Mouse (Mus musculus): Measurements from ENCODE around the gene Scn3b.
A peak's percentile ranks its signal among the peaks of the same experiment; 100 is the strongest.

Scn3b gene

GRCm38 (mm10) chr9:40318771-40319170, 49.8 kb downstream of the Scn3b start:
- DNase-seq = no peak

- no peak for DNase-seq
These were observed 51.4 kb downstream of the Scn3b start for GRCm38 (mm10) chr9:40320405-40320804.

GRCm38 (mm10) chr9:40320879-40321667, 52.1 kb downstream of the Scn3b start:
- DNase-seq = peak; percentile 82

- DNase-seq = no peak
These were observed 52.6 kb downstream of the Scn3b start for GRCm38 (mm10) chr9:40321668-40322003.

- no peak for DNase-seq
These were observed 53.4 kb downstream of the Scn3b start for GRCm38 (mm10) chr9:40322372-40322771.

- DNase-seq = peak; percentile 49
These were observed 54.2 kb downstream of the Scn3b start for GRCm38 (mm10) chr9:40323171-40323570.

GRCm38 (mm10) chr9:40323773-40324172, 54.8 kb downstream of the Scn3b start:
- DNase-seq = no peak

- DNase-seq = no peak
These were observed 55.3 kb downstream of the Scn3b start for GRCm38 (mm10) chr9:40324232-40324792.

GRCm38 (mm10) chr9:40324826-40325225, 55.8 kb downstream of the Scn3b start:
- DNase-seq = no peak

- no peak for DNase-seq
These were observed 57.4 kb downstream of the Scn3b start for GRCm38 (mm10) chr9:40326260-40326915.

GRCm38 (mm10) chr9:40330609-40331382, 61.8 kb downstream of the Scn3b start:
- DNase-seq = peak; percentile 85

GRCm38 (mm10) chr9:40331411-40332286, 62.6 kb downstream of the Scn3b start:
- DNase-seq = no peak

- DNase-seq = no peak
These were observed 63.3 kb downstream of the Scn3b start for GRCm38 (mm10) chr9:40332326-40332725.

GRCm38 (mm10) chr9:40332731-40333648, 64.0 kb downstream of the Scn3b start:
- no peak for DNase-seq

GRCm38 (mm10) chr9:40333649-40334396, 64.8 kb downstream of the Scn3b start:
- DNase-seq = peak; percentile 46

GRCm38 (mm10) chr9:40334617-40335016, 65.6 kb downstream of the Scn3b start:
- DNase-seq = no peak

GRCm38 (mm10) chr9:40336701-40337100, 67.7 kb downstream of the Scn3b start:
- DNase-seq = peak; percentile 85

- DNase-seq = no peak
These were observed 68.3 kb downstream of the Scn3b start for GRCm38 (mm10) chr9:40337131-40337820.

- no peak for DNase-seq
These were observed 70.6 kb downstream of the Scn3b start for GRCm38 (mm10) chr9:40339578-40339977.

Data from kidney, adult 11 months (tissue).